Mouse (Mus musculus): ENCODE measurements around the gene Cep63. TPM values are rescaled to one million over a fixed set of nuclear protein-coding genes. Genes with fewer than 3 reads are reported as not detected.

Gene Cep63
- 48.1 TPM for polyA plus RNA-seq (2014; fragmentation: Illumina TruSeq; extraction: RNeasy Lipid Tissue Mini Kit (QIAGEN cat#74804); ENCODE audit: low read depth, low replicate concordance)

DNA sequence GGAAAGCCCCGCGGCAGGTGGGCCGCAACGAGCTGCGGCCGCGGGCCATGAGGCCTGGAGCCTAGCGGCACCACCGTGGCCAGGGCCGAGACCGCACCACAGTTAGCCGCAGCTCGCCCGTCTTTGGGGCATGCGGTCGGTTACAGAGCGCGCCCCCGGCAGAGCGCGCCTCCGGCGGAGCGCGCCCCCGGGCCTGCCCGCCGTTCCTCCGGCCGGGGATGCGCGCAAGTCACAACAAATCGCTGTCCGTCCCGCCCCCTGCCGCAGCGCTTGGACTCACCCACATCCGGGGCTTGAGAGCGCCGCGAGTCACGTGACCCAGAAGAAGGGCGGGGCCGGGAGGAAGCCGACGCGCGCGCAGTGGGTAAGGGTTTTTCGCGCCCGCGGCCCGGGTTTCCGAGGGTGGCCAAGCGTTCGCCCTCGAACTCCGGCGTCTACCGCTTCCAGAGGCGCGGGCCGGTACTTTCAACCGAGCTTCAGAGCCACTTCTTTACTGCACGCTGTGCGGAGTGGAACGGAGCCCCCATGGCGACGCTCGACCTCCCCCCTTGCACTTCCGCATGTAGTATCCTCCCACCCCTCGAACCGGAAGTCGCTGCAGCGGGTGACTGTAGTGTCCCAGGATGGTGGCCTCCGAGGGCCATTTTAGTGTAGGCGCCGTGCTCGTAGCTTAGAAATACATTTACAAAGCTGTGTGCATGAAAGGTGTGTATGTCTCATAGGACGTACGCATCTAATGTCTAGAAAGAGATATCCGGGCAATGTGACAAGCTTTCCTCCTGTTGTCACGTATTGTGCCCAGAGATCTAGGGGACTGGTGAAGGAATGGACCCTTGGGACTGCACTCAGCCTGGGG, at the start of gene Cep63, which contains the start of gene Anapc13:
Gene Cep63, minus strand, starts transcription at position 552 of the 856 bp plus-strand sequence.
Gene Anapc13, plus strand, starts transcription at position 314 of the 856 bp plus-strand sequence.

Other genes starting within 250 kb of the Cep63 start
- gene Ky, start 120.8 kb downstream of the Cep63 start, polyA plus RNA-seq (2014; fragmentation: Illumina TruSeq; extraction: RNeasy Lipid Tissue Mini Kit (QIAGEN cat#74804); ENCODE audit: low read depth, low replicate concordance): 0.16 TPM
- gene Anapc13, start 238 bp downstream of the Cep63 start, polyA plus RNA-seq (2014; fragmentation: Illumina TruSeq; extraction: RNeasy Lipid Tissue Mini Kit (QIAGEN cat#74804); ENCODE audit: low read depth, low replicate concordance): 225 TPM
- 72.2 TPM for gene Amotl2, start 90.1 kb upstream of the Cep63 start, polyA plus RNA-seq (2014; fragmentation: Illumina TruSeq; extraction: RNeasy Lipid Tissue Mini Kit (QIAGEN cat#74804); ENCODE audit: low read depth, low replicate concordance)
- gene Ryk, start 208.4 kb upstream of the Cep63 start, polyA plus RNA-seq (2014; fragmentation: Illumina TruSeq; extraction: RNeasy Lipid Tissue Mini Kit (QIAGEN cat#74804); ENCODE audit: low read depth, low replicate concordance): 55.0 TPM